Mouse (Mus musculus) midbrain, postnatal 0 days (tissue): Measurements from ENCODE around the gene Ccdc144b. TPM values are rescaled to one million over a fixed set of nuclear protein-coding genes. Genes with fewer than 3 reads are reported as not detected.

ENCODE experiments used
- ATAC-seq: fragments of 200-750 bp; cut with Nextera tagmentation; 2 replicates; pipeline ENCODE4 v1.8.0; 2017; ENCODE audit warnings: moderate number of reproducible peaks, mild to moderate bottlenecking, moderate TSS enrichment, moderate library complexity; ENCODE audit not compliant: low FRiP score
- DNase-seq: peaks from one replicate; pipeline ENCODE4 v3.0.0-alpha.2; 2015; ENCODE audit warnings: low spot score
- H3K27ac ChIP-seq: fragments of 300-500 bp; sonication (generic); 2 replicates; pipeline ENCODE4 v1.5.1; 2014; ENCODE audit warnings: low read depth, mild to moderate bottlenecking, low read length, mixed read lengths
- H3K27me3 ChIP-seq: fragments of 300-500 bp; sonication (generic); 2 replicates; pipeline ENCODE4 v1.6.1; 2014; ENCODE audit warnings: low read length, control low read depth, mixed read lengths; ENCODE audit not compliant: insufficient read depth
- H3K36me3 ChIP-seq: fragments of 300-500 bp; sonication (generic); 2 replicates; pipeline ENCODE4 v1.6.1; 2014; ENCODE audit warnings: low read length, control low read depth, mixed read lengths; ENCODE audit not compliant: insufficient read depth
- H3K4me1 ChIP-seq: fragments of 300-500 bp; sonication (generic); 2 replicates; pipeline ENCODE4 v1.6.1; 2014; ENCODE audit warnings: mild to moderate bottlenecking, control low read depth, antibody characterized with exemption, low read length, mixed read lengths; ENCODE audit not compliant: insufficient read depth
- H3K4me2 ChIP-seq: fragments of 300-500 bp; sonication (generic); 2 replicates; pipeline ENCODE4 v1.6.1; 2014; ENCODE audit warnings: low read depth, mild to moderate bottlenecking, low read length, mixed read lengths; ENCODE audit not compliant: poor library complexity, severe bottlenecking
- H3K4me3 ChIP-seq: fragments of 300-500 bp; sonication (generic); 2 replicates; pipeline ENCODE4 v1.5.1; 2014; ENCODE audit warnings: low read depth, mild to moderate bottlenecking, low read length, moderate library complexity
- H3K9ac ChIP-seq: fragments of 300-500 bp; sonication (generic); replicated peaks from 2 replicates; pipeline ENCODE4 v1.6.1; 2014; ENCODE audit warnings: mild to moderate bottlenecking, low read length, moderate library complexity, mixed read lengths; ENCODE audit not compliant: poor library complexity, severe bottlenecking
- H3K9me3 ChIP-seq: fragments of 300-500 bp; sonication (generic); 2 replicates; pipeline ENCODE4 v1.6.1; 2016; ENCODE audit warnings: low read length, control low read depth
- CTCF ChIP-seq: IDR thresholded peaks from 2 replicates; pipeline ENCODE4 v1.5.1; 2016; ENCODE audit warnings: antibody characterized with exemption, mild to moderate bottlenecking
- WGBS: fragments of 180-500 bp; shearing (Covaris S2); extraction: QIAGEN DNeasy Blood & Tissue Kit; methylation state at CpG from one replicate; pipeline ENCODE4 v1.1.7; 2014; 5-methylcytosine and 5-hydroxymethylcytosine counted together
- polyA plus RNA-seq: library from polyadenylated mRNA; unstranded; fragments of >200 nt; fragmentation: Nextera tagmentation; extraction: Ambion mirVana; gene quantifications from 2 replicates; pipeline ENCODE4 v1.2.1, GENCODE M21; 2015
- total RNA-seq: library from RNA; depleted of rRNA; stranded (reverse); fragments of >200 nt; gene quantifications from 2 replicates; pipeline ENCODE4 v1.2.3, GENCODE M21; 2014; rRNA removed

The Ccdc144b gene
- total and polyA plus RNA-seq, 2 experiments from 2014 or later = 0.02 TPM; not detected in 1

GRCm38 (mm10) chr3:35962967-35963366, 90.4 kb downstream of the Ccdc144b start:
- no peak overlapping the region for H3K27ac ChIP-seq
- H3K9ac ChIP-seq = no peak overlapping the region
- no peaks in the 10 kb centered on the region for H3K4me1 ChIP-seq
- no peak overlapping the region for H3K4me2 ChIP-seq
- WGBS = 92% methylated on average over 5 of the region's 5 CpGs
- no peaks in the 10 kb centered on the region for H3K9me3 ChIP-seq
- H3K4me3 ChIP-seq = no peak overlapping the region
- DNase-seq = peak; percentile 1
- ATAC-seq = no peak
- peaks cover 29% of the 10 kb centered on the region for H3K36me3 ChIP-seq
- H3K27me3 ChIP-seq = no peaks in the 10 kb centered on the region
- TF ChIP-seq CTCF = peak; percentile 13; the same call in 1 of the 2 replicates

Other genes with a start within 250 kb of the Ccdc144b start
- gene Dcun1d1, start 116.1 kb downstream of the Ccdc144b start, total RNA-seq = 62.0 and 69.0 TPM in 2 replicates
- 108 and 110 TPM in 2 replicates for gene Dcun1d1, start 116.1 kb downstream of the Ccdc144b start, polyA plus RNA-seq
- gene Mccc1, start 52.9 kb downstream of the Ccdc144b start, total RNA-seq = 7.2 and 18.0 TPM in 2 replicates
- 16.1 and 19.1 TPM in 2 replicates for gene Mccc1, start 52.9 kb downstream of the Ccdc144b start, polyA plus RNA-seq
- 30.9 and 50.4 TPM in 2 replicates for gene Acad9, start 12.4 kb upstream of the Ccdc144b start, total RNA-seq
- 65.6 and 69.1 TPM in 2 replicates for gene Acad9, start 12.4 kb upstream of the Ccdc144b start, polyA plus RNA-seq
- gene D3Ertd254e, start 97.5 kb upstream of the Ccdc144b start, total RNA-seq = 23.1 and 23.4 TPM in 2 replicates
- 12.5 and 12.6 TPM in 2 replicates for gene D3Ertd254e, start 97.5 kb upstream of the Ccdc144b start, polyA plus RNA-seq
- gene Qrfpr, start 168.8 kb upstream of the Ccdc144b start, total RNA-seq = 0.24 and 0.33 TPM in 2 replicates
- gene Qrfpr, start 168.8 kb upstream of the Ccdc144b start, polyA plus RNA-seq = 1.8 TPM in 2 replicates